Comparison of ENCODE assay signal across 8 mouse cellular contexts in genomic region chr1:91062363-91062762, GRCm38 (mm10).
A peak's percentile ranks its signal among the peaks of the same experiment; 100 is the strongest.
DNase-seq lines count a peak whose midpoint lies in the region; ATAC-seq lines count a peak whose summit lies in the region.

No protein-coding gene starts in this region.

- H3K27ac ChIP-seq in heart, embryonic 12.5 days (ENCODE audit: poor library complexity, severe bottlenecking) = peak overlapping the region; percentile 63
- peak overlapping the region; percentile 62 for H3K27ac ChIP-seq in midbrain, embryonic 15.5 days

- H3K9me3 ChIP-seq in heart, embryonic 12.5 days (replicated peaks) = no peaks in the 10 kb centered on the region
- no peaks in the 10 kb centered on the region for H3K9me3 ChIP-seq in midbrain, embryonic 15.5 days

- 39% methylated on average over 5 of the region's 5 CpGs for WGBS in heart, embryonic 12.5 days
- 19% methylated on average over 5 of the region's 5 CpGs for WGBS in midbrain, embryonic 15.5 days

- peaks cover 97% of the 10 kb centered on the region for H3K4me1 ChIP-seq in heart, embryonic 12.5 days (replicated peaks)
- peaks cover 15% of the 10 kb centered on the region for H3K4me1 ChIP-seq in midbrain, embryonic 15.5 days

- intact Hi-C loops in gastrocnemius, postnatal 36 days (cut with DNase I) = no loop called here

- no peaks in the 10 kb centered on the region for H3K36me3 ChIP-seq in heart, embryonic 12.5 days
- H3K36me3 ChIP-seq in midbrain, embryonic 15.5 days (replicated peaks) = no peaks in the 10 kb centered on the region

- no peak overlapping the region for H3K4me3 ChIP-seq in heart, embryonic 12.5 days
- no peak overlapping the region for H3K4me3 ChIP-seq in midbrain, embryonic 15.5 days

- peak; percentile 54 for DNase-seq in gastrocnemius, postnatal 25 days
- DNase-seq in gastrocnemius, postnatal 36 days = no peak
- DNase-seq in adrenal gland, postnatal 25 days = peak; percentile 70
- DNase-seq in layer of hippocampus, postnatal 14 days (ENCODE audit: low spot score in 2 of 2) = peak; percentile 37 to 79
- DNase-seq in thymus, postnatal 14 days = peak; percentile 62

- no peak overlapping the region for H3K9ac ChIP-seq in heart, embryonic 12.5 days
- no peak overlapping the region for H3K9ac ChIP-seq in midbrain, embryonic 15.5 days

- peak; percentile 42 for ATAC-seq in heart, embryonic 12.5 days (ENCODE audit: insufficient number of reproducible peaks, low FRiP score)
- ATAC-seq in midbrain, embryonic 15.5 days (replicated peaks) = peak; percentile 75
- no peak for ATAC-seq in cerebellum, adult (ENCODE audit: insufficient number of reproducible peaks, low FRiP score, low TSS enrichment)

- H3K27me3 ChIP-seq in heart, embryonic 12.5 days (replicated peaks) = no peaks in the 10 kb centered on the region
- no peaks in the 10 kb centered on the region for H3K27me3 ChIP-seq in midbrain, embryonic 15.5 days (replicated peaks)

- H3K4me2 ChIP-seq in heart, embryonic 12.5 days = no peak overlapping the region
- H3K4me2 ChIP-seq in midbrain, embryonic 15.5 days = no peak overlapping the region; the same call in 1 of the 2 replicates

Comparison
In these comparisons a context has a peak if more than half of its experiments do, and no peak if none do; other contexts are left out.
1. DNase-seq: peak in gastrocnemius, postnatal 25 days (single experiment), adrenal gland, postnatal 25 days (single experiment), layer of hippocampus, postnatal 14 days (2 of 2) and thymus, postnatal 14 days (single experiment); none in gastrocnemius, postnatal 36 days (0 of 2).